Mouse (Mus musculus) layer of hippocampus, postnatal 14 days (tissue): Measurements from ENCODE around the gene Pdxdc1. TPM values are rescaled to one million over a fixed set of nuclear protein-coding genes. Genes with fewer than 3 reads are reported as not detected.
"Not testable (repeated sequence)": the region's sequence is repeated elsewhere in the genome, so short reads cannot be mapped to it uniquely, and the experiment has no call there.

Experiments used
- DNase-seq, 2 experiments: peaks; one replicate each; pipeline ENCODE4 v3.0.0; 2021 to 2022; ENCODE audit warnings: low spot score in 2 of 2, mixed read lengths in 1 of 2
- long read RNA-seq, 2 experiments: library from polyadenylated mRNA; stranded (forward); transcript quantifications; one replicate each; pipeline ENCODE4 v2.0.0; 2021
- total RNA-seq, 2 experiments: library from RNA; stranded (reverse); gene quantifications; 2 replicates each; pipeline ENCODE4 v1.2.3; 2021

The Pdxdc1 gene
- total RNA-seq = 10 to 100 TPM; 70.4 to 78.1 TPM
- long read RNA-seq, experiment 1, full-length matches to known transcripts = 16 of 28 reads
- long read RNA-seq, experiment 1, partial matches to known transcripts = 7 of 28 reads
- long read RNA-seq, experiment 1, other reads (novel, unspliced or antisense) = 5 of 28 reads
- long read RNA-seq, experiment 2, full-length matches to known transcripts = 41 of 56 reads
- long read RNA-seq, experiment 2, partial matches to known transcripts = 4 of 56 reads
- long read RNA-seq, experiment 2, other reads (novel, unspliced or antisense) = 11 of 56 reads

DNA sequence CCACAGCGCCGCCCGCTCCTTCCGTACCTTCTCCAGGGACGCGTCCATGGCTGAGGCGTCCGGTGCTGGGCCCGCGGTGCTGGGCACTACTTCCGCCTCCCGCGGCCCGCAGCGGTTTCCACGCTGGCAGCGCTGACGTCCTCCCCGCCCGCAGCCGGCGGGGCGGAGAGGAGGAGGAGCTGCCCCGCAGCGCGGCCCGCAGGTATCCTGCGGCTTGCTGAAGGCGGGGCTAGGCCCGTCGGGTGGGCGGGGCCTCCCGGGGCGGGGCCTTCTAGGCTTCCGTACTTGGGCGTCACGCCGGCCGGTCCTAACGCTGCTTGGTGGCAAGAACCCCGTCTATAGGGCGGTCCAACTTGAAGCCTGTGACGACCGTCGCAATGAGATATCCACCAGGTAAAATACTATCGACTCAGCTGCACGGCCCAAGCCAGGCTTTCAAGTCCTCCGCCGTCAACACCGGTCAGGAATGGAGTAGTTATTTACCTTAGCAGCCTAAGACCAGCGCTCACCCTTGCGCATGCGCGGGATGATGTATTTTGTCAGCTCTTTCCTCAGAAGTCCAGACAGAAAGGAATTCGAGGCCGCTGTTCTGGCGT, at the start of gene Pdxdc1, which contains the start of gene Mpv17l:
TSS of gene Pdxdc1 (minus strand) at position 244 of the 596 bp plus-strand sequence.
TSS of gene Mpv17l (plus strand) at position 274 of the 596 bp plus-strand sequence.
- peak; percentile 97 to 99 for DNase-seq

GRCm38 (mm10) chr16:13951245-13951644, 48.3 kb upstream of the Pdxdc1 start:
- no peak for DNase-seq

DNA sequence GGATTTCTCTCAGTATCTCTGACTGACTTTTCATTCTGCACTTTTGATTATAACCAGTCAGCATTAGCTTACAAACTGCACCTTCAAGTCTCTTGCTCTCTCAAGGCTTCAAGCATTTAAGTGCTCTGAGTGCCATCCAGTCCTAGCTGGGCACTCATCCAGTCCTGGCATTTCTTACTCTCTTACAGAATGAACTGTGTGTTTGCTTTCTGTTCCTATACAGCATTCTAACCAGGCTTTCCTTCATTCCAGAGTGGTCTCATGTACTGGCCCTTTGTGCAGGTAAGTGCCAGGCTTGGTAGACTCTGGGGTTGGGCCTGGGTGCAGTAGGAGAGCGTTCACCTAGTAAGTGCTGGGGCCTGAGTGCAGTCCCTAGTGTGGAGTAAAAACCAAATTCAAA, 43.4 kb upstream of the Pdxdc1 start:
- DNase-seq = no peak

DNA sequence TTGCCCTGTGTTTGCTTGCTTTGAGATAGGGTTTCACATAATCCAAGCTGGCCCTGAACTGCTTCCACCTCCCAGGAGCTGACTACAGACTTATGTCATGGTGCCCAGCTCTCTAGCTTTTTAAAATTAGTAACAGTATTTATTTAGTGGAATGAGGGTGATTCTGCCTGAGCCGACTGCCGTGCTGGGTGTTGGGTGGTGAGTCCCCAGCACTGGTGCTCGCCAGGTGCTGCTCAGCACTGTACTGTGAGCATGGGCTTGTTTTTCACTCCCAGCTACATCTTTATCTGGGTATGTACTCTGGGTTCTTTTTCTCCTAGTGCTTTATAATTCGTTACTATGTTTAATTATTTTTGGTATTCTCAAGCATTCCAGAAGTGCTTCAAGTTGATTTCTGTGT, 42.2 kb upstream of the Pdxdc1 start:
- no peak for DNase-seq

- DNase-seq = no peak
These were observed 41.8 kb upstream of the Pdxdc1 start for GRCm38 (mm10) chr16:13944752-13945151.

- DNase-seq = no peak
These were observed 41.2 kb upstream of the Pdxdc1 start for GRCm38 (mm10) chr16:13944178-13944577.

DNA sequence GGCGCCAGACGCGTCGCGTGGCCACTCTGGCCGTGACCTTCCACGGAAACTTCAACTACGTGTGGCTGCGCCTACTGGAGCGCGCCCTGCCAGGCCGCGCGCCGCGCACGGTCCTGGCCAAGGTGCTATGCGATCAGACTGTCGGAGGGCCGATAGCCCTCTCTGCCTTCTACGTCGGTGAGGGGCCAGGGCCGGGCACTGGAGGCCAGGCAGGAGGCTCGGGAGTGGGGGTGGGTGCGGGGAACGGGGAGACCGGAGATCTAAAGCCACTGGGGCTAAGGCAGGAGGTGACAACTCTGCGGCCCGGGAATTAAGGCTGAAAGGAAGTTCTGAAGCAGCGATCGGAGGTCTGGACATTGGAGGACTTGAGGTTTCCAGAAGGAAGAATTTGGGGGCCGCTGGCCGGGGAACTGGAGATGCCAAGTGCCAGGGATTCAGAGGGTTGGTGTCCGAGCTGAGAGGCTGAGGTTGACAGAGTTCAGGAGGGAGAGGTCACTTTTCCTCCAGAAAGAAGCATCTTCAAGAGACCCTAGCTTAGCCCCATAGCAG, 38.0 kb upstream of the Pdxdc1 start:
- DNase-seq = no peak

DNA sequence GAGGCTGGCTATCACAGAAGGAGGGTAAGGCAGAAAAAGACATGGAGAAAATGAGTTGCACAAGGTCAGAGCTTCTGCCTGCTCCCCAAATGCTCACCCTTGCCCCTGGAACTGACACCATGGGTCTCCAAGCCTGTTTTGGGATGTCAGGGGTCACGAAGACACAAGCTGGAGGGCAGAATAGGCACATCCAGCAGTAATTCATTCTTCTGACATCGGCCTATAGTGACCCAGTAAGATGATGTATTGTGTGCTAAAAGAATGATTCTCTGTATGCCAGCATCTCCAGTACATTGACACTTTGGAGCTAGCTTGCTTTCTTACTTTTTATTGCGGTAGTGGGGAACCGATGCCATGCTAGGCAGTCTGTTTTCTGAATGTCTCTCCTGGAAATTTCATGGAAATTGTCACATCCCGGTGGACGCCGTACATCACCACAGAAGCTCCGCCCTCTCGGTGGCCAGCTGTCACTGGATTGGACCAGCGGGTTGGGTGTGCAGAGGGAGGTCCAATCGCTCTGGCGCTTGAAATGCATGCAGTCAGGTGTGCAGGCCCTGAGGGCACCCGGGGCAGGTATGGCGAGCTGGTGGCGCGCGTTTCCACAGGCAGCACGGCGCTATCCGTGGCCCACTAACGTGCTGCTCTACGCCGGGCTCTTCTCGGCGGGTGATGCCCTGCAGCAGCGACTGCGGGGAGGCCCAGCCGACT, 37.4 kb upstream of the Pdxdc1 start:
- DNase-seq = peak; percentile 78 to 87

GRCm38 (mm10) chr16:13927456-13928075, 24.6 kb upstream of the Pdxdc1 start:
- no peak for DNase-seq

DNA sequence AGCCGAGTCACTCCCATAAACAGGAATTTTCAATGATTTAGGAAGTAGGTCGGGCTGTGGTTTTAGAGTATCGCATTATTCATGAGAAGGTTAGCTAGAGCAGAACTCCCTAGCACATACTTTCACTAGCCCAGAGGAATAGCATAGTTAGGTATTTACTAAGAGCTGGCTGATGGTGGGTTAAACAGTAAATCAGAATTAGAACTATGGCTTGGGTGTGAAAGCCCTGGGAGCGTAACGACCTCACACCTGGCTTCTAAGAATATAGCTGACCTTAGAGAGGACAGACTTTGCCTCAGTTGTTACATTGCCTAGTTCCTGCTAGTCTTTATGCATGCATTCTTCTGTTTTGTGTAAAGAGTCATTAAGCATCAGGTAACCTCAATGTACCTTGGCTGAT, 20.0 kb upstream of the Pdxdc1 start:
- not testable (repeated sequence) for DNase-seq

DNA sequence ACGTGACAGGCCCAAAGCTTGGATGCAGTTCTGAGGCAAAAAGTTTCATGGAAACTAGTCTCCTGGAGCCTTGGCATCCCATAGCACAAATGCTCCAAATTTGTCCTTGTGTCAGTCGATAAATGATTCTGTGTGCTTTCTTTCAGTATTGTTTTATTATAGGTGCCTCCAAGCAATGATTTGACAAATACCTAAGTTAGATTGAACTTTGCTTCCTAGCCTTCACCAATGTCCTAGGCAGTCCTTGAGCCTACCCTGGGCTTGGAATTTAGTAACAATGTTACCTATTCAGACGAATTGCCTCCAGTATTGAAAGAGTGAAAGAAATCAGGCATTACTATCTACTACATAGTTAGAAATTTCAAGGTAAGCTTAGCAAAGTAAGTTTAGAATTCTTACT, 19.6 kb upstream of the Pdxdc1 start:
- DNase-seq = not testable (repeated sequence)

DNA sequence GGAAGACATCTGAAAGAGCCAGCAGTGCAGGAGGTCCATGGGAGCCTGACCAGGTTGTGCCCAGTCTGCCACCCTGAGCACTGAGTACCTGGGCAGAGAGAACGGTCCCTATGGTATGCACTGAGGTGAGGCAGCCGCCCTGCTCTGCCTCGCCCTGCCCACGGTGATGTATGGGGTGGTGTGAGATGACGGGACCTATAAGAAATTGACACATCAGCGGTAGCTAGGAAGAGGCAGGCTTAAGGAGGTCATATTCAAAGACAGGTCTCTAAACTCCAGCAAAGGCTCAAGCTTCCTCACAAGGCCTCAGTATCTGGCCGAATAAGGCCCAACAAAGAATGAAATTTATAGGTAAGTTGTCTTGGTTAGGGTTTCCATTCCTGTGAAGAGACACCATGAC, 18.9 kb upstream of the Pdxdc1 start:
- DNase-seq = no peak

DNA sequence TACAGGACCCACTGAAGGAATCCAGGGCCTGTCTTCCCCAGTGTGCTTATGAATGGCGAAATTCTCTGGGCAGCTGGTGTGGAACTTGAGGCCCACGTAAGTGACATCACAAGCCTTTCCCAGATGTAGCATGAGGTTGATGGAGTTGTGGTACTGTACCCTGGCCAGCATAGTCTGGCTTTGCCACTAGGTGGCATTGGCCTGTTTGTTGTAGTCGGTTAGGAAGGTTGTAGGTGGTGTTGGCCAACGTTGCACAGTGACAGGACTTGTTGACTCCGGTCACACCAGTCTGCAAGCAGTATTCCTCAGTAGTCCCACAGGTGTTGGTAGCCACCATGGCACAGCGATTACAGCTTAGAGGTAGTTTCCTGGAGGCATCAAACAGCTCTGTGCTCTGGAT, 18.1 kb upstream of the Pdxdc1 start:
- no peak for DNase-seq

DNA sequence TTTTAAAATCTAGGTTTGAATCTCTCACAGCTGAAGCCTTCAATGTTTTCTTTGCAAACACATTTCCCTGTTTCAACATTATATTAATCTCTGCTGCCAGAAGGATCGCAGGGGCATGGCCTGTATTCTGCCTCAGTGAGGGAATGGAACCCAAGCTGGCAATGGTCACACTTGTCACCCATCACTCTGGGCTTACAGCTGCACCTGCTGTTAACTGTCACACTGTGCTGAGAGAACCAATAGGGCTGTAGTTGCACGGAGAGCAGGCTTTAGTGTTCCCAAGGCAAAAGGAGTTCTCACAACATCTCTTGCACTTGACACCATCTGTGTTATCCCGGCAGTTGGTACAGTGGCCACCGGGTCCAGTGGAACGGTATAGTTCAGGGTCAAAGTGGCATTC, 17.2 kb upstream of the Pdxdc1 start:
- no peak for DNase-seq

- DNase-seq = no peak
These were observed 4.4 kb upstream of the Pdxdc1 start for GRCm38 (mm10) chr16:13907297-13907696.

DNA sequence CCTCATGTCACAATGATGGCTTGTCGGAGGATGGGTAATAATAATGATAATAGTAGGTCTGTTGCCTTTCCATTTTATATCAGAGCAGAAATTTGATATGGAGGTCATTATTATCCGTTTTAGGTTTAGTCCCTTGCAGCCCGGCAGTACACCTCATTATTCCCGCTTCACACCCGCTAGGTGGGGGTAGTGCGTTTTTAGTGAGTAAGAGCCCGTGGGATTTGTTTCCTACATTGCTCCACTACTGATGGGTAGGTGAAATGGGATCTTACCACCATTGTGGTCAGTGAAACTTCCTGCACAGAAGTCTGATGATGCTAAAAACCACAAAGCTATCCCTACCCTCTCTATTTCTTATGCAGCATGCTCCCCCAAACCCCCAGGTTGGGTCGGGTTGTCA, 557 bp upstream of the Pdxdc1 start:
- DNase-seq = no peak

DNA sequence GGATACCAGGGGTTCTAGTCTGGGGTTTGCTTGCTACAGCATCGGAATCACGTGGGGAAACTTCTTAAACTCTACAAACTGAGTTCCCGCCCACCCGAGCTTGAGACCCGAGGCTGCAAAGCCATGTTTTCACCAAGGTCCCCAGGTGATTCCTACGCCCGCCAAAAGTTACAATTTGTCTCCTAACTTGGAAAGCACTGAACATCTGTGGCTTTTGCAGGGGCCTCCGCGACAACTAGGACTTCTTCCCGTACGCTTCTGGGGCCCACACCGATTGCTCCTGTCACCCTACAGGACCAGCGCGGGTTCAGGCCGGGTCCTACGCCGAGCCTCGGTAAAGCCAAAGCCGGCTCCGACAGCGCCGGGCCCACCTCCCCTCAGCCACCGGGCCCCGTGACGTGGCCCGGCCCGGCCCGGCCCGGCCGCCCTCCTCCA, 517 bp downstream of the Pdxdc1 start:
- peak in 1 of 2 experiments; percentile 18 for DNase-seq

GRCm38 (mm10) chr16:13898981-13899380, 4.0 kb downstream of the Pdxdc1 start:
- peak; percentile 23 to 56 for DNase-seq

- DNase-seq = no peak
These were observed 6.6 kb downstream of the Pdxdc1 start for GRCm38 (mm10) chr16:13896357-13896756.

GRCm38 (mm10) chr16:13895740-13896139, 7.2 kb downstream of the Pdxdc1 start:
- no peak for DNase-seq

GRCm38 (mm10) chr16:13894097-13894496, 8.8 kb downstream of the Pdxdc1 start:
- no peak for DNase-seq
